Mouse (Mus musculus) liver, embryonic 14.5 days (tissue): Measurements from ENCODE around the gene Trp53.

Source experiments
- CTCF ChIP-seq: IDR thresholded peaks from 2 replicates; pipeline ENCODE4 v1.5.1; 2016; ENCODE audit warnings: antibody characterized with exemption, low read depth, control low read depth
- EP300 ChIP-seq: IDR thresholded peaks from 2 replicates; pipeline ENCODE4 v1.6.1; 2016; ENCODE audit warnings: antibody characterized with exemption, low read depth

GRCm38 (mm10) chr11:69579128-69580017 lies 786 bp upstream of the Trp53 start:
- TF ChIP-seq CTCF (peak; percentile 100), EP300 (peak; percentile 67)
